Mouse (Mus musculus): ENCODE measurements around the gene Dpysl5. TPM values are rescaled to one million over a fixed set of nuclear protein-coding genes. Genes with fewer than 3 reads are reported as not detected.

Dpysl5 gene
- total and polyA plus RNA-seq, 2 experiments from 2014 or later = 232 to 334 TPM

- H3K9me3 ChIP-seq (ENCODE audit: low read length) = no peaks in the 10 kb centered on the region
- ATAC-seq (ENCODE audit: low FRiP score) (no peak), DNase-seq (ENCODE audit: low spot score) (no peak)
- no peaks in the 10 kb centered on the region for H3K4me1 ChIP-seq (ENCODE audit: insufficient read depth, low read length)
- H3K4me3 ChIP-seq (ENCODE audit: low read depth, low read length) = no peak overlapping the region
- no peak for TF ChIP-seq CTCF (IDR thresholded peaks at IDR 0.05)
- no peaks in the 10 kb centered on the region for H3K27me3 ChIP-seq (ENCODE audit: insufficient read depth, low read length)
- H3K9ac ChIP-seq (replicated peaks; ENCODE audit: low read length, poor library complexity, severe bottlenecking) = no peak overlapping the region
- H3K4me2 ChIP-seq (ENCODE audit: low read depth, low read length, poor library complexity, severe bottlenecking) = no peak overlapping the region
- H3K27ac ChIP-seq (ENCODE audit: low read depth, low read length) = no peak overlapping the region
- peaks cover 6% of the 10 kb centered on the region; the same call in 1 of the 2 replicates for H3K36me3 ChIP-seq (ENCODE audit: insufficient read depth, low read length)
- 68% methylated on average over 3 of the region's 3 CpGs for WGBS
Measured at GRCm38 (mm10) chr5:30841896-30842295, 130.5 kb downstream of the Dpysl5 start.

Other genes with a start within 250 kb of the Dpysl5 start
- 6.1 and 9.9 TPM in 2 replicates for gene Otof, start 249.6 kb upstream of the Dpysl5 start, total RNA-seq (2014; rRNA removed)
- gene Otof, start 249.6 kb upstream of the Dpysl5 start, polyA plus RNA-seq (2015; fragmentation: Nextera tagmentation; extraction: Ambion mirVana) = 4.7 and 4.9 TPM in 2 replicates
- 1.4 and 1.6 TPM in 2 replicates for gene 1700001C02Rik, start 245.5 kb upstream of the Dpysl5 start, total RNA-seq (2014; rRNA removed)
- gene 1700001C02Rik, start 245.5 kb upstream of the Dpysl5 start, polyA plus RNA-seq (2015; fragmentation: Nextera tagmentation; extraction: Ambion mirVana) = 2.9 and 3.4 TPM in 2 replicates
- gene Cib4, start 165.7 kb upstream of the Dpysl5 start, total RNA-seq (2014; rRNA removed) = not detected in 2 replicates
- gene Cib4, start 165.7 kb upstream of the Dpysl5 start, polyA plus RNA-seq (2015; fragmentation: Nextera tagmentation; extraction: Ambion mirVana) = not detected in 2 replicates
- 18.8 and 21.8 TPM in 2 replicates for gene Kcnk3, start 123.4 kb upstream of the Dpysl5 start, total RNA-seq (2014; rRNA removed)
- gene Kcnk3, start 123.4 kb upstream of the Dpysl5 start, polyA plus RNA-seq (2015; fragmentation: Nextera tagmentation; extraction: Ambion mirVana) = 12.2 and 12.3 TPM in 2 replicates
- 62.5 and 65.3 TPM in 2 replicates for gene Slc35f6, start 63.6 kb upstream of the Dpysl5 start, total RNA-seq (2014; rRNA removed)
- 25.1 and 30.9 TPM in 2 replicates for gene Slc35f6, start 63.6 kb upstream of the Dpysl5 start, polyA plus RNA-seq (2015; fragmentation: Nextera tagmentation; extraction: Ambion mirVana)
- gene Cenpa, start 44.8 kb upstream of the Dpysl5 start, total RNA-seq (2014; rRNA removed) = 8.9 and 9.4 TPM in 2 replicates
- gene Cenpa, start 44.8 kb upstream of the Dpysl5 start, polyA plus RNA-seq (2015; fragmentation: Nextera tagmentation; extraction: Ambion mirVana) = 19.6 and 22.6 TPM in 2 replicates
- 105 and 112 TPM in 2 replicates for gene Mapre3, start 103.1 kb downstream of the Dpysl5 start, total RNA-seq (2014; rRNA removed)
- 172 and 175 TPM in 2 replicates for gene Mapre3, start 103.1 kb downstream of the Dpysl5 start, polyA plus RNA-seq (2015; fragmentation: Nextera tagmentation; extraction: Ambion mirVana)
- 77.5 and 78.3 TPM in 2 replicates for gene Tmem214, start 156.4 kb downstream of the Dpysl5 start, total RNA-seq (2014; rRNA removed)
- 64.5 and 64.6 TPM in 2 replicates for gene Tmem214, start 156.4 kb downstream of the Dpysl5 start, polyA plus RNA-seq (2015; fragmentation: Nextera tagmentation; extraction: Ambion mirVana)
- 50.7 and 73.4 TPM in 2 replicates for gene Agbl5, start 177.1 kb downstream of the Dpysl5 start, total RNA-seq (2014; rRNA removed)
- 19.1 and 22.3 TPM in 2 replicates for gene Agbl5, start 177.1 kb downstream of the Dpysl5 start, polyA plus RNA-seq (2015; fragmentation: Nextera tagmentation; extraction: Ambion mirVana)
- 123 and 126 TPM in 2 replicates for gene Ost4, start 196.2 kb downstream of the Dpysl5 start, total RNA-seq (2014; rRNA removed)
- 175 and 201 TPM in 2 replicates for gene Ost4, start 196.2 kb downstream of the Dpysl5 start, polyA plus RNA-seq (2015; fragmentation: Nextera tagmentation; extraction: Ambion mirVana)
- 7.4 and 11.8 TPM in 2 replicates for gene Emilin1, start 201.8 kb downstream of the Dpysl5 start, total RNA-seq (2014; rRNA removed)
- gene Emilin1, start 201.8 kb downstream of the Dpysl5 start, polyA plus RNA-seq (2015; fragmentation: Nextera tagmentation; extraction: Ambion mirVana) = 9.0 and 9.8 TPM in 2 replicates
- 1.4 and 12.3 TPM in 2 replicates for gene Khk, start 209.9 kb downstream of the Dpysl5 start, total RNA-seq (2014; rRNA removed)
- gene Khk, start 209.9 kb downstream of the Dpysl5 start, polyA plus RNA-seq (2015; fragmentation: Nextera tagmentation; extraction: Ambion mirVana) = 14.3 and 17.6 TPM in 2 replicates
- 162 and 185 TPM in 2 replicates for gene Cgref1, start 234.0 kb downstream of the Dpysl5 start, total RNA-seq (2014; rRNA removed)
- 108 TPM in 2 replicates for gene Cgref1, start 234.0 kb downstream of the Dpysl5 start, polyA plus RNA-seq (2015; fragmentation: Nextera tagmentation; extraction: Ambion mirVana)
- 37.6 and 37.7 TPM in 2 replicates for gene Preb, start 248.8 kb downstream of the Dpysl5 start, total RNA-seq (2014; rRNA removed)
- gene Preb, start 248.8 kb downstream of the Dpysl5 start, polyA plus RNA-seq (2015; fragmentation: Nextera tagmentation; extraction: Ambion mirVana) = 89.6 and 101 TPM in 2 replicates

Measured in midbrain, postnatal 0 days (tissue).